Mouse (Mus musculus): ENCODE measurements around the gene Oca2. TPM values are rescaled to one million over a fixed set of nuclear protein-coding genes. Genes with fewer than 3 reads are reported as not detected.

The Oca2 gene
- polyA plus RNA-seq, 1 experiment = not detected

DNA sequence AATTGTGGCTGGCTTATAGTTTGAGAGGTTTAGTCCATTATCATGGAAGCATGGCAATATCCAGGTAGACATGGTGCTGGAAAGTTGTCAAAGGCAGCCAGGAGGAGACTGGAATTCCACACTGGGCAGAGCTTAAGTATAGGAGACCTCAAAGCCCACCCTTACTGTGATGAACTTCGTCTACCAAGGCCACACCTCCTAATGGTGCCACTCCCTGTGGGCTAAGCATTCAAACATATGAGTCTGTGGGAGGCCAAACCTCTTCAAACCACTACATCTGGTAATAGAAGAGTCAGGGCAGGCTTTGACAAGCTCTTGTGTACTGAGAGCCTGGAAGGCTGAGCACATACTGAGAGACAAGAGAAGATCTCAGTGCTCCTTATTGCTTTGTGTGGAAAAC is 260.2 kb downstream of the Oca2 start:
- Histone ChIP-seq H3K36me3 (ENCODE audit: control insufficient read depth, insufficient read depth, low read length, poor library complexity, severe bottlenecking) (no peaks in the 10 kb centered on the region), H3K9me3 (replicated peaks; ENCODE audit: control insufficient read depth, insufficient read depth, low read length, poor library complexity, severe bottlenecking) (0 out of 2 replicates have a peak, but pooled peaks cover 10% of the 10 kb centered on the region), H3K27me3 (ENCODE audit: control insufficient read depth, insufficient read depth, low read length, poor library complexity, severe bottlenecking) (peaks cover 1% of the 10 kb centered on the region; the same call in 1 of the 2 replicates), H3K4me3 (ENCODE audit: low read depth, low read length) (no peak overlapping the region), H3K27ac (ENCODE audit: insufficient read depth, low read length) (no peak overlapping the region), H3K4me1 (ENCODE audit: control insufficient read depth, insufficient read depth, low read length) (no peaks in the 10 kb centered on the region), H3K9ac (ENCODE audit: low read depth, poor library complexity, severe bottlenecking) (no peak overlapping the region)
- no peak for TF ChIP-seq EP300 (IDR thresholded peaks at IDR 0.05; ENCODE audit: insufficient read depth, low read depth, low read length)
- no peak for TF ChIP-seq CTCF (IDR thresholded peaks at IDR 0.05; ENCODE audit: low read depth, low read length)
- no peak for TF ChIP-seq POLR2A (IDR thresholded peaks at IDR 0.05; ENCODE audit: insufficient read depth, low read length)

GRCm38 (mm10) chr7:56500438-56500837 is 260.9 kb downstream of the Oca2 start:
- TF ChIP-seq POLR2A (IDR thresholded peaks at IDR 0.05; ENCODE audit: insufficient read depth, low read length) (no peak), EP300 (IDR thresholded peaks at IDR 0.05; ENCODE audit: insufficient read depth, low read depth, low read length) (no peak), CTCF (IDR thresholded peaks at IDR 0.05; ENCODE audit: low read depth, low read length) (no peak)
- H3K4me3 ChIP-seq (ENCODE audit: low read depth, low read length) = no peak overlapping the region
- H3K9ac ChIP-seq (ENCODE audit: low read depth, poor library complexity, severe bottlenecking) = no peak overlapping the region
- 0 out of 2 replicates have a peak, but pooled peaks cover 10% of the 10 kb centered on the region for H3K9me3 ChIP-seq (replicated peaks; ENCODE audit: control insufficient read depth, insufficient read depth, low read length, poor library complexity, severe bottlenecking)
- H3K27me3 ChIP-seq (ENCODE audit: control insufficient read depth, insufficient read depth, low read length, poor library complexity, severe bottlenecking) = peaks cover 1% of the 10 kb centered on the region; the same call in 1 of the 2 replicates
- H3K4me1 ChIP-seq (ENCODE audit: control insufficient read depth, insufficient read depth, low read length) = no peaks in the 10 kb centered on the region
- H3K27ac ChIP-seq (ENCODE audit: insufficient read depth, low read length) = no peak overlapping the region
- H3K36me3 ChIP-seq (ENCODE audit: control insufficient read depth, insufficient read depth, low read length, poor library complexity, severe bottlenecking) = no peaks in the 10 kb centered on the region

DNA sequence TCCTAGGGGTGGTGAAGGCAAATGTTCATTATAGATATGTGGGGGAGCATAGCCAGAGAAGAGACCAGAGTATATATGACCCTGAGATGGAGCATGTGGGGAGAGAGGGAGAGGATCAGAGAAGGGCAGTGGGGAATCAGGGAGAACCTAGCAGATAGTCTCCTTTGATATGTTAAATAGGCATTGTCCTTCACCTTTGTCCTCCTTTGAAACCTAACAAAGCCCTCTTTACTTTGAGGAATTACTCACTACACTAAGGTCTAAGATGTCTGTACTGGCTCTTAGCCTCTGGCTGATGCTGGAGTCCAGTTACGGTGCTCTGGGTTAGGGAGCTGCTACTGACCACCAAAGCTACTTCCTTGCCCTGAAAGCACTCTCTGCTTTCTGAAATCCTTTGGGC is 279.0 kb downstream of the Oca2 start:
- Histone ChIP-seq H3K4me3 (ENCODE audit: low read depth, low read length) (no peak overlapping the region), H3K27ac (ENCODE audit: insufficient read depth, low read length) (no peak overlapping the region), H3K27me3 (ENCODE audit: control insufficient read depth, insufficient read depth, low read length, poor library complexity, severe bottlenecking) (no peaks in the 10 kb centered on the region), H3K9ac (ENCODE audit: low read depth, poor library complexity, severe bottlenecking) (no peak overlapping the region), H3K36me3 (ENCODE audit: control insufficient read depth, insufficient read depth, low read length, poor library complexity, severe bottlenecking) (no peaks in the 10 kb centered on the region), H3K4me1 (ENCODE audit: control insufficient read depth, insufficient read depth, low read length) (no peaks in the 10 kb centered on the region), H3K9me3 (replicated peaks; ENCODE audit: control insufficient read depth, insufficient read depth, low read length, poor library complexity, severe bottlenecking) (no peaks in the 10 kb centered on the region)
- no peak for TF ChIP-seq POLR2A (IDR thresholded peaks at IDR 0.05; ENCODE audit: insufficient read depth, low read length)
- no peak for TF ChIP-seq CTCF (IDR thresholded peaks at IDR 0.05; ENCODE audit: low read depth, low read length)
- TF ChIP-seq EP300 (IDR thresholded peaks at IDR 0.05; ENCODE audit: insufficient read depth, low read depth, low read length) = 0 out of 2 replicates have a peak, but pooled peaks have one; percentile 45

- Histone ChIP-seq H3K9ac (ENCODE audit: low read depth, poor library complexity, severe bottlenecking) (no peak overlapping the region), H3K4me1 (ENCODE audit: control insufficient read depth, insufficient read depth, low read length) (no peaks in the 10 kb centered on the region), H3K27me3 (ENCODE audit: control insufficient read depth, insufficient read depth, low read length, poor library complexity, severe bottlenecking) (no peaks in the 10 kb centered on the region), H3K4me3 (ENCODE audit: low read depth, low read length) (no peak overlapping the region), H3K36me3 (ENCODE audit: control insufficient read depth, insufficient read depth, low read length, poor library complexity, severe bottlenecking) (no peaks in the 10 kb centered on the region), H3K9me3 (replicated peaks; ENCODE audit: control insufficient read depth, insufficient read depth, low read length, poor library complexity, severe bottlenecking) (no peaks in the 10 kb centered on the region), H3K27ac (ENCODE audit: insufficient read depth, low read length) (no peak overlapping the region)
- TF ChIP-seq EP300 (IDR thresholded peaks at IDR 0.05; ENCODE audit: insufficient read depth, low read depth, low read length) (0 out of 2 replicates have a peak, but pooled peaks have one; percentile 57), POLR2A (IDR thresholded peaks at IDR 0.05; ENCODE audit: insufficient read depth, low read length) (no peak)
Measured at GRCm38 (mm10) chr7:56519741-56520140, 280.2 kb downstream of the Oca2 start.

- no peak for TF ChIP-seq CTCF (IDR thresholded peaks at IDR 0.05; ENCODE audit: low read depth, low read length)
- no peak for TF ChIP-seq EP300 (IDR thresholded peaks at IDR 0.05; ENCODE audit: insufficient read depth, low read depth, low read length)
- no peak for TF ChIP-seq POLR2A (IDR thresholded peaks at IDR 0.05; ENCODE audit: insufficient read depth, low read length)
Measured at GRCm38 (mm10) chr7:56534856-56535255, 295.3 kb downstream of the Oca2 start.

GRCm38 (mm10) chr7:56549226-56549625 is 309.7 kb downstream of the Oca2 start:
- H3K9ac ChIP-seq (ENCODE audit: low read depth, poor library complexity, severe bottlenecking) = no peak overlapping the region
- no peaks in the 10 kb centered on the region for H3K4me1 ChIP-seq (ENCODE audit: control insufficient read depth, insufficient read depth, low read length)
- H3K9me3 ChIP-seq (replicated peaks; ENCODE audit: control insufficient read depth, insufficient read depth, low read length, poor library complexity, severe bottlenecking) = no peaks in the 10 kb centered on the region
- no peak overlapping the region for H3K27ac ChIP-seq (ENCODE audit: insufficient read depth, low read length)
- H3K36me3 ChIP-seq (ENCODE audit: control insufficient read depth, insufficient read depth, low read length, poor library complexity, severe bottlenecking) = no peaks in the 10 kb centered on the region
- TF ChIP-seq POLR2A (IDR thresholded peaks at IDR 0.05; ENCODE audit: insufficient read depth, low read length) (no peak), EP300 (IDR thresholded peaks at IDR 0.05; ENCODE audit: insufficient read depth, low read depth, low read length) (no peak), CTCF (IDR thresholded peaks at IDR 0.05; ENCODE audit: low read depth, low read length) (no peak)
- no peak overlapping the region for H3K4me3 ChIP-seq (ENCODE audit: low read depth, low read length)
- H3K27me3 ChIP-seq (ENCODE audit: control insufficient read depth, insufficient read depth, low read length, poor library complexity, severe bottlenecking) = no peaks in the 10 kb centered on the region

More at GRCm38 (mm10) chr7:56534856-56535255, 295.3 kb downstream of the Oca2 start:
- H3K4me1 ChIP-seq (ENCODE audit: control insufficient read depth, insufficient read depth, low read length) = no peaks in the 10 kb centered on the region
- no peaks in the 10 kb centered on the region for H3K9me3 ChIP-seq (replicated peaks; ENCODE audit: control insufficient read depth, insufficient read depth, low read length, poor library complexity, severe bottlenecking)
- no peak overlapping the region for H3K4me3 ChIP-seq (ENCODE audit: low read depth, low read length)
- no peaks in the 10 kb centered on the region for H3K36me3 ChIP-seq (ENCODE audit: control insufficient read depth, insufficient read depth, low read length, poor library complexity, severe bottlenecking)
- H3K9ac ChIP-seq (ENCODE audit: low read depth, poor library complexity, severe bottlenecking) = no peak overlapping the region
- no peak overlapping the region for H3K27ac ChIP-seq (ENCODE audit: insufficient read depth, low read length)
- H3K27me3 ChIP-seq (ENCODE audit: control insufficient read depth, insufficient read depth, low read length, poor library complexity, severe bottlenecking) = no peaks in the 10 kb centered on the region
